Mouse (Mus musculus): ENCODE measurements around the gene 4930447F04Rik. TPM values are rescaled to one million over a fixed set of nuclear protein-coding genes. Genes with fewer than 3 reads are reported as not detected.

The 4930447F04Rik gene
- total RNA-seq (2015) = not detected in 2 replicates
- total RNA-seq (2017) = not detected in 2 replicates

DNA sequence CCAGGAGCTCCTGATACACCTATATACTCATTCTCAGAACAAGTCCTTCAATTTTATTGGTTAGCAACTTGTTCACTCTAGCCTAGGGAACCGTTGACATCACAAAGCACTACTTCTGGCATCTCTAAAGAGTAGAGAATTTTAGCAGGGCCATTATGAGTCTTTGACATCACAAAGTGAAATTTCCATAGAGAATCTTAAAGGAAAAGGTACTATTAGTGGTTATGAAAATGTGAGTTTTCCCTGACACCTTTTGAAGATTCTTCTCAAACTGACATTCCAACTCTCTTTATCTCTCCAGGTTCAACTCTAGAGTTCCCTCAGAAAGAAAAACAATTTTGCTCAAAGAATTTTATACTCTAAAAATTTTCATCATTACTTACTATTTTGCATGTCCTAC, at the start of gene 4930447F04Rik:
Gene 4930447F04Rik, minus strand, starts transcription at position 101 of the 400 bp plus-strand sequence.
- no peak for ATAC-seq (replicated peaks; ENCODE audit: poor library complexity)
